Mouse (Mus musculus): ENCODE results near the gene Tbxas1. TPM values are rescaled to one million over a fixed set of nuclear protein-coding genes. Genes with fewer than 3 reads are reported as not detected.

Tbxas1 gene
- total and polyA plus RNA-seq, 3 experiments = not detected

GRCm38 (mm10) chr6:38928489-38928888 lies 53.3 kb downstream of the Tbxas1 start:
- H3K79me2 ChIP-seq (replicated peaks; ENCODE audit: control insufficient read depth, extremely low read depth, insufficient read depth, poor library complexity, severe bottlenecking) = no peaks in the 10 kb centered on the region
- TF ChIP-seq SIN3A (IDR thresholded peaks at IDR 0.05; ENCODE audit: low read length) (no peak), CHD1 (IDR thresholded peaks at IDR 0.05; ENCODE audit: low read depth, low read length) (no peak), MAFK (IDR thresholded peaks at IDR 0.05; ENCODE audit: insufficient replicate concordance, low read length) (no peak), CHD2 (IDR thresholded peaks at IDR 0.05; ENCODE audit: low read length) (no peak), PAX5 (IDR thresholded peaks at IDR 0.05; ENCODE audit: low read length) (no peak), TCF12 (IDR thresholded peaks at IDR 0.05; ENCODE audit: low read depth, low read length) (no peak), TBP (conservative IDR thresholded peaks at IDR 0.05; ENCODE audit: low read depth, low read length) (no peak), MYC (IDR thresholded peaks at IDR 0.05; ENCODE audit: low read depth, low read length) (no peak), EP300 (IDR thresholded peaks at IDR 0.05; ENCODE audit: low read length) (no peak), KAT2A (IDR thresholded peaks at IDR 0.05; ENCODE audit: insufficient replicate concordance, low read length) (no peak), NELFE (IDR thresholded peaks at IDR 0.05; ENCODE audit: low read depth, low read length) (no peak), POLR2A (IDR thresholded peaks at IDR 0.05; ENCODE audit: low read depth, low read length) (no peak), BHLHE40 (IDR thresholded peaks at IDR 0.05; ENCODE audit: low read depth, low read length) (no peak), POLR2AphosphoS2 (IDR thresholded peaks at IDR 0.05; ENCODE audit: low read depth, low read length) (no peak), HCFC1 (IDR thresholded peaks at IDR 0.05; ENCODE audit: low read depth, low read length) (no peak), RCOR1 (conservative IDR thresholded peaks at IDR 0.05; ENCODE audit: low read depth, low read length) (no peak), ELF1 (IDR thresholded peaks at IDR 0.05; ENCODE audit: low read depth, low read length) (no peak), GABPA (IDR thresholded peaks at IDR 0.05; ENCODE audit: insufficient replicate concordance, low read depth, low read length) (no peak)
- no peaks in the 10 kb centered on the region for H3K36me3 ChIP-seq (replicated peaks in 1 of 2; ENCODE audit: control insufficient read depth in 1 of 2, insufficient read depth in 1 of 2, low read length in 1 of 2)
- peaks cover 3 to 23% of the 10 kb centered on the region in 2 experiments; a peak in 2 of 4 replicates for H3K4me1 ChIP-seq (ENCODE audit: control insufficient read depth in 1 of 2, insufficient read depth in 2 of 2)
- in situ Hi-C loops (cut with MboI; ENCODE audit: low pct_ligation_motif_present, low pct_unique_long_range_greater_than_20kb, low sequenced_read_pairs) (loop anchor here (10.0 kb wide), 1 partner anchor 136 kb away; no protein-coding TSS in a partner anchor), dilution Hi-C loops (cut with MboI; ENCODE audit: extremely low pct_ligation_motif_present, extremely low pct_unique_long_range_greater_than_20kb, low sequenced_read_pairs) (no loop called here)
- H3K27ac ChIP-seq (ENCODE audit: insufficient read depth, low read depth) = no peak overlapping the region
- no peak overlapping the region for H3K9ac ChIP-seq (ENCODE audit: insufficient read depth, low read depth)
- peaks cover 16% of the 10 kb centered on the region for H3K9me3 ChIP-seq (replicated peaks; ENCODE audit: low read length)
- no peak overlapping the region for H3K4me2 ChIP-seq (ENCODE audit: insufficient read depth, low read depth, poor library complexity, severe bottlenecking)
- no peak overlapping the region for H3K4me3 ChIP-seq (replicated peaks in 1 of 3; ENCODE audit: low read depth in 2 of 3, low read length in 2 of 3, poor library complexity in 1 of 3)
- no peaks in the 10 kb centered on the region for H3K27me3 ChIP-seq (replicated peaks)
- DNase-seq (ENCODE audit: extremely low read depth) = no peak

GRCm38 (mm10) chr6:38936009-38936408 lies 60.8 kb downstream of the Tbxas1 start:
- no peak overlapping the region for H3K4me3 ChIP-seq (replicated peaks in 1 of 3; ENCODE audit: low read depth in 2 of 3, low read length in 2 of 3, poor library complexity in 1 of 3)
- H3K27ac ChIP-seq (ENCODE audit: insufficient read depth, low read depth) = no peak overlapping the region
- TF ChIP-seq MAFK (IDR thresholded peaks at IDR 0.05; ENCODE audit: insufficient replicate concordance, low read length) = no peak
- no peak for TF ChIP-seq PAX5 (IDR thresholded peaks at IDR 0.05; ENCODE audit: low read length)
- no peak for TF ChIP-seq MXI1 (IDR thresholded peaks at IDR 0.05; ENCODE audit: low read depth, low read length)
- no peak for TF ChIP-seq CTCF (conservative IDR thresholded peaks at IDR 0.05 in 1 of 2, IDR thresholded peaks at IDR 0.05 in 1 of 2; ENCODE audit: low read depth in 2 of 2, low read length in 2 of 2)
- no peak for TF ChIP-seq USF1 (IDR thresholded peaks at IDR 0.05; ENCODE audit: low read depth, low read length)
- no peak for TF ChIP-seq ZC3H11A (IDR thresholded peaks at IDR 0.05; ENCODE audit: low read depth, low read length)
- no peak for TF ChIP-seq MEF2A (IDR thresholded peaks at IDR 0.05; ENCODE audit: borderline replicate concordance, low read depth, low read length)
- no peak for TF ChIP-seq JUND (conservative IDR thresholded peaks at IDR 0.05; ENCODE audit: low read depth, low read length)
- no peak for TF ChIP-seq RAD21 (IDR thresholded peaks at IDR 0.05; ENCODE audit: low read depth, low read length)
- no peak for TF ChIP-seq ZKSCAN1 (IDR thresholded peaks at IDR 0.05; ENCODE audit: borderline replicate concordance, low read depth, low read length)
- TF ChIP-seq ZNF384 (IDR thresholded peaks at IDR 0.05; ENCODE audit: low read depth, low read length) = no peak
- no peak for TF ChIP-seq SIN3A (IDR thresholded peaks at IDR 0.05; ENCODE audit: low read length)
- TF ChIP-seq ZMIZ1 (IDR thresholded peaks at IDR 0.05; ENCODE audit: low read depth, low read length) = no peak
- no peak overlapping the region for H3K4me2 ChIP-seq (ENCODE audit: insufficient read depth, low read depth, poor library complexity, severe bottlenecking)
- peaks cover 18% of the 10 kb centered on the region for H3K9me3 ChIP-seq (replicated peaks; ENCODE audit: low read length)
- DNase-seq (ENCODE audit: extremely low read depth) = no peak
- H3K36me3 ChIP-seq (replicated peaks in 1 of 2; ENCODE audit: control insufficient read depth in 1 of 2, insufficient read depth in 1 of 2, low read length in 1 of 2) = no peaks in the 10 kb centered on the region
- no peaks in the 10 kb centered on the region for H3K79me2 ChIP-seq (replicated peaks; ENCODE audit: control insufficient read depth, extremely low read depth, insufficient read depth, poor library complexity, severe bottlenecking)
- in situ Hi-C loops (cut with MboI; ENCODE audit: low pct_ligation_motif_present, low pct_unique_long_range_greater_than_20kb, low sequenced_read_pairs) = no loop called here
- dilution Hi-C loops (cut with MboI; ENCODE audit: extremely low pct_ligation_motif_present, extremely low pct_unique_long_range_greater_than_20kb, low sequenced_read_pairs) = no loop called here
- H3K4me1 ChIP-seq (ENCODE audit: control insufficient read depth in 1 of 2, insufficient read depth in 2 of 2) = peaks cover 0 to 32% of the 10 kb centered on the region in 2 experiments; a peak in 3 of 4 replicates
- no peaks in the 10 kb centered on the region for H3K27me3 ChIP-seq (replicated peaks)
- H3K9ac ChIP-seq (ENCODE audit: insufficient read depth, low read depth) = no peak overlapping the region

Data from CH12.LX (cell line).